Mouse (Mus musculus) bone marrow, adult 2 months (tissue): ENCODE measurements around the gene Lexm. TPM values are rescaled to one million over a fixed set of nuclear protein-coding genes. Genes with fewer than 3 reads are reported as not detected.

Experiments used
- H3K27ac ChIP-seq: fragments of 200-500 bp; 2 replicates; pipeline ENCODE4 v1.5.1; 2012; ENCODE audit warnings: low read depth, mild to moderate bottlenecking, control low read depth, inconsistent platforms, low read length; ENCODE audit not compliant: control insufficient read depth, poor library complexity, insufficient read depth
- H3K4me1 ChIP-seq: fragments of 200-500 bp; 2 replicates; pipeline ENCODE4 v1.6.1; 2011; ENCODE audit warnings: low read length; ENCODE audit not compliant: control insufficient read depth, insufficient read depth
- H3K4me3 ChIP-seq: fragments of 200-500 bp; replicated peaks from 2 replicates; pipeline ENCODE3; 2011; ENCODE audit warnings: mild to moderate bottlenecking, low read depth, low read length, control low read depth; ENCODE audit not compliant: control insufficient read depth
- CTCF ChIP-seq: fragments of 200-500 bp; IDR thresholded peaks from 2 replicates; pipeline ENCODE4 v1.5.1; 2011; ENCODE audit warnings: low read length, control low read depth; ENCODE audit not compliant: control insufficient read depth, insufficient read depth
- POLR2A ChIP-seq: fragments of 200-500 bp; IDR thresholded peaks from 2 replicates; pipeline ENCODE4 v1.6.1; 2011; ENCODE audit warnings: low read depth, mild to moderate bottlenecking, control low read depth, low read length, borderline replicate concordance; ENCODE audit not compliant: control insufficient read depth
- WGBS: fragments of 180-500 bp; shearing (Covaris S2); methylation state at CpG from one replicate; pipeline ENCODE4 v1.1.7; 2018; 5-methylcytosine and 5-hydroxymethylcytosine counted together
- polyA plus RNA-seq: library from polyadenylated mRNA; stranded (reverse); fragments of >200 nt; gene quantifications from 2 replicates; pipeline ENCODE4 v1.2.4, GENCODE M21; 2011; ENCODE audit warnings: low replicate concordance; ENCODE audit not compliant: missing spikeins, insufficient read depth, insufficient read length

The Lexm gene
- polyA plus RNA-seq, 1 experiment = not detected

DNA sequence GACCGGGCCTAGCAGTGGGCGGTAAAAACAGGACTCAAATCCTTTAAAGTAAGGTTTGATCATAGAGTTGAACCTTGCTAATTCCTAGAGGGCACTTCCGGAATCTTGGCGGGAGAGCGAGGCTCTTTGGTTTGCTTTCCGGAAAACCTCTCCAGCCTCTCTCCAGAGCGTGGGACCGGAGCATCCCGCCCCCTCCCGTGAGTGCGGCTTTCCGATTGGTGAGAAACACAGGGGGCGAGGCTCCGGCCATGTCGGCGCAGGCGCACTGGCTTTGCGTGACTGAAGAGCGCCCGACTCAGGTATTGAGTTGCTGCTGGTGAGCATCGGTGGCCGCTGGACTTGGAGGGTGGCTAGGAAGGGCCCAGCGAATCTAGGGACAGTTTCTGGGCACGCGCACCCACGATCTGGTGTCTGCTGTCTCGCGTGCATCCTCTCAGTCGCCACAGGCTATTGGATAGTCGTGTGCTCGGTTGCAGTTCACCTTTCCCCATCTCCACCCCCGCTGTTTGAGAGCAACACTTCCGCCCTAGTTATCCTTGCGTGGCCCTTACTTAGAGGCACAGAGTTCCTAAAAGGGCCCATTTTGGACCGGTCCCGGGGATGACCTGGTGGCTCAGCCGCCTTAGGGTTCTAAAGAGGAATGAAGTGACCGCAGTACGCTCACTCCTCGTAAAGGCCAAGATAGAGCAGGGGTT lies 33.9 kb upstream of the Lexm start, which contains the start of gene Pars2:
TSS of gene Pars2 (plus strand) at position 237 of the 695 bp plus-strand sequence.
- WGBS = 3% methylated on average over 40 of the region's 40 CpGs
- H3K4me3 ChIP-seq = peak within 1 kb of the TSS; percentile 100
- no peak within 1 kb of the TSS for H3K27ac ChIP-seq
- H3K4me1 ChIP-seq = peaks cover 1% of the 10 kb centered on the region; the same call in 1 of the 2 replicates
- TF ChIP-seq CTCF (no peak), POLR2A (peak; percentile 79; the same call in 1 of the 2 replicates)

GRCm38 (mm10) chr4:106647137-106647536 lies 30.1 kb upstream of the Lexm start:
- TF ChIP-seq POLR2A (no peak), CTCF (no peak)
- H3K4me3 ChIP-seq = no peak overlapping the region
- H3K4me1 ChIP-seq = peaks cover 1% of the 10 kb centered on the region; the same call in 1 of the 2 replicates
- H3K27ac ChIP-seq = no peak overlapping the region
- WGBS = 83% methylated on average over 6 of the region's 6 CpGs

DNA sequence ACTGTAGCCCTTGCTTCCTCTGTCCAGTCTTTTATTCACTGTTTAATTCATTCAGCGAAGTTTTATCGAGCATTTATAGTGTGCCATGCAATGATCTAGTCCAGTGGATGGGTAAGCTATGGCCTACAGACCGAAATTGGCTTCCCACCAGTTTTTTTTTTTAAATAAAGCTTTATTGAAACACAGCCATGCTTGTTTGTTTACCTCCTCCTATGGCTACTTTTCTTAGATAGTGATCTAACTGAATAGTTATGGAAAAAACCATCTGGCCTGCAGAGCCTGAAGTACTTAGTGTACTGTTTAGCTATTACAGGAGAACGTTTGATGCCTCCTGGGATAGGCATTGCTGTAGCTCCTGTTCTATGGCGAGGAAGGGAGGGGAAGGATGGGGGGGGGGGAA lies 28.8 kb upstream of the Lexm start:
- H3K27ac ChIP-seq = no peak overlapping the region
- H3K4me1 ChIP-seq = no peaks in the 10 kb centered on the region
- TF ChIP-seq POLR2A = no peak
- TF ChIP-seq CTCF = no peak
- H3K4me3 ChIP-seq = no peak overlapping the region
- 69% methylated on average over 5 of the region's 5 CpGs for WGBS

DNA sequence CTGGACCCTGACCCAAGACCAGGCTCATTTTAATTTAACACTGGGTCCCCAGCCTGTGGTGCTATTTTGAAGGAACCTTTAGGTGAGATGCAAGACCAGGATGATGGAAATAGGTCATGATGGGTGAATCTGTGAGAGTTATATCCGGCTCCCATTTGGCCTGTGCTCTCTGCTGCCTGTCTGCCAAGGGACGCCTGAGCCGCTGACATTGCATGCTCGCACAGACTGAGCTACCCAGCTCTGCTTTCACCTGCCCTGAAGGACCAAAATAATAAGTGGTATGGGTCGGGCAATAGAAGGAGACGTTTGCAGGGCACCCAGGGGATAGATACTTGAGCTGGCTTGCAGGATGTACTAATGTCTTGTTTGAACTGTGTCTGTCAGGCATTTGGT lies 27.2 kb upstream of the Lexm start:
- no peak overlapping the region for H3K4me3 ChIP-seq
- H3K4me1 ChIP-seq = no peaks in the 10 kb centered on the region
- no peak overlapping the region for H3K27ac ChIP-seq
- TF ChIP-seq POLR2A (no peak), CTCF (no peak)
- WGBS = 76% methylated on average over 6 of the region's 6 CpGs

DNA sequence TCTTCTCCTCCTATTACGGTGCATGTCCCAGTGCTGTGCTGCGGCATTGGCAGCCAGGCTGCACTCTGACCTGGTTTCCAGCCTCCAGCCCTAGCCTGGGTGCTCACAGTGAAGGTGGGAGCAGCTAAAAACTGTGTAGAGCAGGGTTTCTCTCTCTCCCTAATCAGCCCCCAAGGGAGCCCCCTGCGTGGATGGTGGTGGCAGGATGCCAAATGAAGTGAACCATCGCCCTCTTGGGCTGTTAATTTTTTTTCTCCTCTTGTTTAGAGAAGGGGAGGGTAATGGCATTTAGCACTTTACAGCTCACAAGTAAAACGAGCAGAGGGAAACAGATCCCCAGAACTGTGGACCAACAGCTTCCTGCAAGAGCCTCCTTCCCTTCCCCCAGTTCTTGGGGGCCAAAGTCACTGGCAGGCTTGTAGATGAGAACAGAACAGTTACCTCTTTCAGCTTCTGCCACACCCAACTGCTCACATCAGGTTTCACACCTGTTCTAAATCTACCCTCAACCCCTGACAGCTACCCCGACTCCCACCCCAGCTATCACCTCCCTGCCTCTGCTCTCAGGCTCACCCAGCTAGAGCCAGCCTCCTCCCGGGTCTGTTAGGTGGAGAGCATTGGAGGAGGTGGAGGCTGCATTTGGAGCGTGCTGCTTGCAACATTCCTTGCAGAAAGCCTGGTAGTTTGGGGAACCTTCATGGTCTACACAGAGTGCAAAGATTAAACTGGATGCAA lies 26.6 kb upstream of the Lexm start:
- 22% methylated on average over 8 of the region's 8 CpGs for WGBS
- TF ChIP-seq POLR2A = no peak
- no peak for TF ChIP-seq CTCF
- Histone ChIP-seq H3K4me3 (no peak overlapping the region), H3K27ac (no peak overlapping the region), H3K4me1 (no peaks in the 10 kb centered on the region)

GRCm38 (mm10) chr4:106634086-106634479 lies 17.0 kb upstream of the Lexm start:
- Histone ChIP-seq H3K27ac (no peak overlapping the region), H3K4me3 (no peak overlapping the region), H3K4me1 (no peaks in the 10 kb centered on the region)
- no peak for TF ChIP-seq POLR2A
- TF ChIP-seq CTCF = no peak
- 49% methylated on average over 9 of the region's 9 CpGs for WGBS

DNA sequence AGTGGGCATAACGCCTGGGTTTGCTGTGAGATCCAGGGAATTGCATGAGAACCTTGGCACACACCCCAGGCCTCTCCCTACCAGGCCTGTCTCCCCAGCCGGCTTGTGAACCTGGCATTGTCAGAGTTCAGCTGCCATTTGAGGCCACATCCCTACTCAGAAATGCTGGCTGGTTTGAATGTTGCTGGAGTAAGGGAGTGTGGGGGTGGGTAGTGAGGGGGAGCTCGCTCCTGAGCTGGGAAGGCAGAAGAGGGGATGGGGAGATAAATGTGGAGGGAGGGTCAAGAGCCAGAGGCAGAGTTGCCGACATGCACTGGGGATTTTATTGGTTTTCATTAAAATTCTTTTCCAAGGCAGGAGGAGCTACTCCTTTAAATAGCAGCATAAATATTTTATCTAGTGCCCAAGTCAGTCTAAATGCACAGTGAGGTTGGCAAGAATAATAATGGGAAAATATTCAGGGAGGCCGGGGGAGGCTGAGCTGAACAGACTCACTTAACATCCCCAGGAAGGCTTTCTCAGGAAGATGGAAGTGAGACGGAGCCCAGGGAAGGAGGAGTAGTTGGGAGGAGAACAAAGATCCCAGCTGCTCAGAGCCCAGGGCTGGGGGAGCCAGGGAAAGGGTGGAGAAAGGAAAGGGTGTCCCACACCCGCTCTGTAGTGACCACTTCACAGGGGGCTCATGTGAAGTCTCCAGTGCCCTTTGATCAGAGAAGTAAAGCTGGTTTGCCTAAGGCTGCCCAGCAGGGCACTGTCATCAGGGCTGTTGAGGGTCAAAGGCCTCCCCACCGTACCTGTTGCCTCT lies 16.4 kb upstream of the Lexm start:
- H3K27ac ChIP-seq = no peak overlapping the region
- H3K4me3 ChIP-seq = no peak overlapping the region
- no peaks in the 10 kb centered on the region for H3K4me1 ChIP-seq
- TF ChIP-seq CTCF (no peak), POLR2A (no peak)
- WGBS = 67% methylated on average over 8 of the region's 8 CpGs

GRCm38 (mm10) chr4:106632313-106632712 lies 15.3 kb upstream of the Lexm start:
- Histone ChIP-seq H3K4me1 (no peaks in the 10 kb centered on the region), H3K27ac (no peak overlapping the region), H3K4me3 (no peak overlapping the region)
- WGBS = 65% methylated on average over 1 of the region's 3 CpGs
- TF ChIP-seq POLR2A (no peak), CTCF (no peak)
